Mouse (Mus musculus) ES-Bruce4 (cell line): ENCODE measurements at regions not wholly inside any gene's neighbourhood (a gene's known extent, or its start where the extent isn't known, plus 50 kb on each side); places are given as distances from the start of the nearest gene placed in this dataset.

Source experiments
- CTCF ChIP-seq: IDR thresholded peaks from one replicate; pipeline ENCODE4 v1.8.1; 2011; ENCODE audit warnings: low read depth, low read length
- POLR2A ChIP-seq: IDR thresholded peaks from one replicate; pipeline ENCODE4 v1.8.1; 2011; ENCODE audit warnings: low read length; ENCODE audit not compliant: insufficient read depth

DNA sequence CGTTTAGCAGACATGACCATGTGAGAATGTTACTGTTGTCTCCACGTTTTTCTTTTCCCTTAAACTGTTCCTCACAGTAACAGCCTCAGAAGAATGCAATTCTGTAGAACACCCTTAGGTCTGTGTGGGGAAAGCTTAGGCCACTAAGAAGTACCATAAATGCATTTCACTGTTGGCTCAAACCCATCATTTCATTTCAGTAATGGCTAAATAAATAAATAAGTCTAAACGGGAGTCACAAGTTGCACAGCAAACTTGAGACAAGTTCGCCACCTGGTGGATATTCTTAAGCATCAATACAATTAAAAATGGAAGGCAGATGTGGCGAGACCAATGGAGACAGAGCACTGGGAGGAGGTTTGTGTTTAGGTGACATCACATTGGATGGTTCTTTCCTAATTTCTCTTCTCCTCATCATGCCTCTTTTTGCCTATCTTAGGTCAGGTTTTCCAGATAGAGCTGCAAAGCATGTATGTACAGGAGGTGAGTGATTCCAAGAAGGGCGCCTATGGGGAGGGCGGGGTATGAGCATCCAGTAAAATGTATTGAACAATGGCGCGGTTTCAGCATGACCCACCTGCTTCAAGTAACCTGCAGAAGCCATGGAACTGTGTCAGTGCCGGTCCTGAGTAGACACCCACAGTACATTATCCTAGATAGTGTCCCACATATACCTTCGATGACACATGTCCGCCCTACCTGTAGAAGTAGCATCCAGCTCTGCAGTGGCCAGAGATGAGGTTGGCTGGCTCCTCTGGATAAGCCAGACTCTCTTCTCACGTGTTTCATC is 128.8 kb upstream of the Car8 start:
- TF ChIP-seq CTCF (no peak), POLR2A (no peak)
